Mouse (Mus musculus) megakaryocyte, embryonic 14.5 days (primary cell): ENCODE results near the gene Plekha5.

Experiments used
- FLI1 ChIP-seq: IDR thresholded peaks from 2 replicates; pipeline ENCODE4 v1.6.1; 2012; ENCODE audit warnings: low read length, inconsistent platforms, mixed read lengths
- GATA1 ChIP-seq: IDR thresholded peaks from 3 replicates; pipeline ENCODE4 v1.6.1; 2012; ENCODE audit warnings: mixed read lengths, low read length, inconsistent platforms, borderline replicate concordance

DNA sequence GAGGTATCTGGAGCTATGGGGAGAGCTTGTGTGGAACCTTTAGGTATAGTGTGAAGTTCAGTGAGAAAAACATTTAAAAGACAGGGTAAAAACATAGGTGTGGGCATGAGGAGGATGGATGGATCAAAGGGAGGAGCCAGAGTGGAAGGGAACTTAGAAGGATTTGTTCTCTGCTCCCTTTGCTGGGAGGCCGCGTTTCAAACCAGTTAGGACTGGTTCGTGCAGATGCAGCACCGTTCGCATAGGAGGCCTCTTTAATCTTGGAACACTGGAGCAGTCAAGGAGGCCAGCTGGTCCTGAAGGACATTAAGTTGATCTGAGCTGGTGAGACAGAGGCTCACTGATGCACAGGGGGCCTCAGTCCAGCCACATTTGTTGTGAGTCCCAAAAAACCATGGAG, 175.5 kb downstream of the Plekha5 start:
- TF ChIP-seq GATA1 (no peak), FLI1 (no peak)
